ENCODE assay signal across 14 mouse cellular contexts in the genomic region with DNA sequence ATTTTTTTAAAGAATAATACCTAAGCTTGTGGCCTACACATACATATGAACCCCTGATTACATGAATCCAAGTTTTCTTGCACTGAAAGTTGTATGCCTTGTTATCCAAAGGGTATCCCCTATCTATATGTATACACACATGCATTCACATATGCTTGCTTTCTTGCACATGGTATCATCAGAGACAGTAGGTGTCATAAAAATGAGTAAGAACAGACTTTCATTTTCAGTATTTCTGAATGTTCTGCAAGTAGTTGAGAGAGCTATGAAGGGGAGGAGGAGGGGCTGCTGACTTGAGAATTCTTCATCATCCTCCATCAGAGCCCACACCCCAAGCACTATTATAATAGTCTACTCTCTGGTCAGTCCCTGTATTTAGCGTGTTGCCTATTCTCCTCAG.
"Had no signal": no experiment of that assay in that cellular context is flagged by ENCODE, and none has a peak within 500 bp of the region (broad histone marks: within the 10 kb centered on the region; RNA-seq: fewer than 3 reads in every experiment).

No protein-coding gene starts in this region.

- H3K4me2 ChIP-seq: lung, embryonic 14.5 days; midbrain, embryonic 12.5 days; midbrain, embryonic 15.5 days; neural tube, embryonic 12.5 days had no signal

- H3K9ac ChIP-seq: lung, embryonic 14.5 days; midbrain, embryonic 12.5 days; midbrain, embryonic 15.5 days; neural tube, embryonic 12.5 days had no signal

- H3K27me3 ChIP-seq: midbrain, embryonic 12.5 days; midbrain, embryonic 15.5 days; neural tube, embryonic 12.5 days had no signal

- ATAC-seq: midbrain, embryonic 15.5 days had no signal

- H3K36me3 ChIP-seq: midbrain, embryonic 10.5 days; midbrain, embryonic 12.5 days; midbrain, embryonic 15.5 days; neural tube, embryonic 12.5 days had no signal

- H3K9me3 ChIP-seq: midbrain, embryonic 10.5 days; midbrain, embryonic 12.5 days; midbrain, embryonic 15.5 days; neural tube, embryonic 12.5 days had no signal

- DNase-seq: lung, adult 18-20 months; lung, embryonic 14.5 days; lung, postnatal 10 days; lung, postnatal 4 days; right cerebral cortex, postnatal 25 days; right cerebral cortex, postnatal 4 days; spleen, adult 18-20 months; thymus, adult 18-20 months; thymus, postnatal 14 days; thymus, postnatal 36 days had no signal

- H3K4me3 ChIP-seq: midbrain, embryonic 10.5 days; midbrain, embryonic 12.5 days; midbrain, embryonic 15.5 days; neural tube, embryonic 12.5 days had no signal

- H3K27ac ChIP-seq: midbrain, embryonic 10.5 days; midbrain, embryonic 12.5 days; midbrain, embryonic 15.5 days; neural tube, embryonic 12.5 days had no signal
